Mouse (Mus musculus) gastrocnemius, adult 18-20 months (tissue): ENCODE data around the gene Crybg2. TPM values are rescaled to one million over a fixed set of nuclear protein-coding genes. Genes with fewer than 3 reads are reported as not detected.
A peak's percentile ranks its signal among the peaks of the same experiment; 100 is the strongest.

Source experiments
- DNase-seq: peaks from one replicate; pipeline ENCODE4 v3.0.0; 2021; ENCODE audit warnings: low spot score
- total RNA-seq, 2 experiments: library from RNA; stranded (reverse); gene quantifications; 2 replicates each; pipeline ENCODE4 v1.2.3; 2021

Gene Crybg2
- total RNA-seq, 2 experiments from 2014 or later, result 0.07 TPM; not detected in 1

DNA sequence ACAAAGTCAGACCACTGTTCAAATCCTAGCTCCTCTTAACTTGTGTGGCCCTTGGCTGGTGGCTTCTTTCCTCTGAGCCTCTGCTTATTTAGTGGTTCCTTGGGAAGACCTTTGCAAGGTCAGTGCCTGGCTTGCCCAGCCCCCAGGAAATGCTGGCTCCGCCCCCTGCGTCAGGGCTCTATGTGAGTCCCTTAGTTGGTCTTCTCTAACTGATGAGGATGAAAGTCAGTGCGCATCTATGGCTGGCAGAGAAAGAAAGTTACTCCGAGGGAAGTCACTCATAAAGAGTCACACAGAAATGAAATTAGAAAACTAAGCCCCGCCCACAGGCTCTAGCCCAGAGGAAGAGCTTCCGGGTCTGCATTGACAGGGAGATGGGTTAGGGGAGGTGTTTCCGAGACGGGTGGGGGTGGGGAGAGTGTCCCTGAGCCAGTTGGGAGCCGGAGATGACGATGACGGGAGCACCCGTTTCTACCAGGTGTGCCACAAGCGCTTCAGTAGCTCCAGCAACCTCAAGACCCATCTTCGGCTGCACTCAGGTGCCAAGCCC is 2.4 kb upstream of the Crybg2 start:
- no peak for DNase-seq

GRCm38 (mm10) chr4:134058908-134059307 is 1.7 kb upstream of the Crybg2 start:
- DNase-seq, result no peak

DNA sequence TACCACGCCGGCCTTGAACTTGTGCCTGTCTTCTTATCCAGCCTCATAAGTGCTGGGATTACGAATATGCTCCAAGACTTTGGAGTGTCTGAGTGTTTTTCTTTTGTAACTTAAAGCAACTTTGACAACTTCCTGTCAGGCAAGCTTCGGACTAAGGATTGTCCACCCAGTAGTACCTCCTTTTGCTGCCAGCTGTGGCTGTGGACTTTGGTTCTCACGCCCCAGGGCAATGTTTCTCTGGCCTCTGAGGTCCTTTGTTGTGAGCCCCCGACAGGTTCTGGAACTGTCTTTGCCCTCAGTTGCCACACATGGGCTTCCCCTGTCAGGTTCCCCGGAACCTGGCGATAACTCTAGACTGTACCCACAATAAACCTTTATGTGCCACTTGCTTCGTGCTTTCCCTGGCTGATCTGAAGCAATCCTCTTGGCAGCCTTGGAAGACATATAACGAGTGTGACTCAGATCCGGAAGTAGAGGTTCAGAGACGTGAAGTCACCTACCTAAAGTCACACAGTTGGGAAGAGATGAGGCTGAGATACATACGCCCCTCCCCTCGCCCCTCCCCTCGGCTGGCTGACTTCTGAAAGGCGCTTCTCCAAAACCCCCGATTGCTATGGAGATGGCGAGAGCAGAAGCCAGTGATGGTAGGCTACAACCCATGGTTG is 683 bp downstream of the Crybg2 start:
- no peak for DNase-seq

DNA sequence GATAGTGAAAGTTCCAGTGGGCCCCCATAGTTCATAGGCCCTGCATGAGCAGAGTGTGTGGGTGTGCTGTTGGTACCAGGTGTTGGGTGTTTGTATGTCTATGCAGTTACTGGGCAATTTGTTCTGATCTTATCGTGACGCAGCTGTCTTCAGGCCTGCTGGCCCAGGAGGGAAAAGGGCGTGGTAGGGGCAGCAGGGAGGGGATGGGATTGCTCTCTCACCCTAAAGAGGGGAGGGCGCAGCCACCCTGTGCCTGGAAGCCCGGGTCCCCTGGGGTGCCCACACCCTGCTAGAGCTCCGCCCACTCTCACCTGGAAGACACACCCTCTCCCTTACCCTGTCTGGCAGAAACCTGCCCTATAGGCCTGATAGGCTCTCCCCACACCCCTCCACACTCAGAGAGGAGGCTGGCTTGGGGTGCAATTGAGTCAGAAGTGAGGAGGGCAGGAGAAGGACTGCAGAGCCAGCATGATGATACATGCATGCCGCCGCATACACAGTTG is 1.4 kb downstream of the Crybg2 start:
- DNase-seq, result no peak

GRCm38 (mm10) chr4:134062561-134062960 is 1.9 kb downstream of the Crybg2 start:
- DNase-seq, result no peak

DNA sequence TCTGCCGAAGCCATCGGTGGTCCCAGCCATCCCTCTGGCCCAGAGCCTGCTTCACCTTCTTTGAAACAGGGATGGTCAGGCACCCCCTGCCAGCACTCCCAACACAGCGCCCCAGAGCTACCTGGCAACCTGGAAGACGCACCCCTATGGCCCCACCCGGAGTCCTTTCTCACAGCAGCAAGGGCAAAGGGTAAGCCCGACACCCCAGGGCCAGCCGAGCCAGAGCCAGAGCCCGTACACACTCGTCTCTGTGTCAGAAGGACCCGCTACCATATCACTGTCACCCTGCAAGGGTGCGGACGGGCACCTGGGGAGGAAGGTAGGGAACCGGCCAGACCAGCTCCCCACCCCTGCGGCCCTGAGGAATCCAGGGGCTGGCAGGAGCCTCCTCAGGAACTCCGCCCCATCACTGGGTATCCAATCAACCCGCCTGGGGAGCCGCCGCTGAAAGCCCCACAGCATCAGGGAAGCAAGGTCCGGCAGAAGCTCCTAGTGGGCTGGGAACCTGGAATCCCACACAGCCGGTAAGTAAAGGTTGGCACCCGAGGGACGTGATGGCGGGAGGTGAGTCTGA is 4.9 kb downstream of the Crybg2 start:
- DNase-seq, result no peak

DNA sequence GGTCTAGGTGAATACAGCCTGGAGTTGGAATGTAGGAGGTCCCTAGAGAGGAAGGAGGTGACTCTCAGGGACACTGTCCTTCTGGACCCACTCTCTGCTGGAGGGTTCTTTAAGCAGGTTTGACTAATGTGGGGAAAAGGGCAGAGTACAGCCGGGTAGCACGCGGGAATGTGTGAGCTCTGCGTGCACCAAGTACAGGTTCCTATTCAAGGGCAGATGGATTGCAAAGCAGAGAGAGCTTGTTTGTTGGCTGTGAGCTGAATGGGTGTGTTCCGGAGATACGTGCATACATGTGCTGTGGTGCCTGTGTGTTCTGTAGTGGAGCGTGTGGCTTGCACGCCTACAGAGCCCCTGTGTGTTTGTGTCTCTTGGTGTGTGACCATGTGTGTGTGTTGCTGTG is 6.8 kb downstream of the Crybg2 start:
- no peak for DNase-seq

DNA sequence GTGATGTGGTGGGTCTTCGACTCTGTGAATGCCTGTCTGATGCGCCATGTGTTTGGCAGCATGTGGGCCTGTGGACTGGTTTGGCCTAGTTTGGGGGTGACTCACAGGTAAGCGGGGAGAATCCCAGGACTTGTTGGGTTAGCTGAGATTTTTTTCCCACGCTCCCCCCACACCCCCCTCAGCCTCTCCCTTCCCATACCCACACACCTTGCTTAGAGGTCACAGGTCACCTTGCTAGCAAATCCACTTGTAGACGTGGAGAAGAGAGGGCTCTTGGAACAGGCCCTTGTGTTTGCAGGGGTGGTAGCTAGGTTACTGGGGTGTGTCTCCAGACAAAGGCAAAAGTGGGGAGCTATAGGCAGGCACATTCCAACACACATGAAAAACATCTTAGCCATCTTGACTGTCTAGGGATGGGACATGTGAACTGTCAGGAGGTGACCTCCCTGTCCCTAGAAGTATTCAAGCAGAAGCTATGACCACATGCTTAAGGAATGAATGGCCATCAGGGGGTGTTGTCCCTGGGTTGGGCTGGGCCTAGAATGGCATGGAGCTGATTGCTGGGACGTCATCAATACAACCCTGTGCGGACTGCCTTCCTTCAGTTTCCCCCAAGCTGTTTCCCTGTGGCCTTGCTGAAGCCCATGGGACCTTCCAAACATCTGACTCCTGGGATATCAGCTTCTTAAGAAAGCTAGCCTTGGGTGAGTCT is 7.4 kb downstream of the Crybg2 start:
- no peak for DNase-seq

DNA sequence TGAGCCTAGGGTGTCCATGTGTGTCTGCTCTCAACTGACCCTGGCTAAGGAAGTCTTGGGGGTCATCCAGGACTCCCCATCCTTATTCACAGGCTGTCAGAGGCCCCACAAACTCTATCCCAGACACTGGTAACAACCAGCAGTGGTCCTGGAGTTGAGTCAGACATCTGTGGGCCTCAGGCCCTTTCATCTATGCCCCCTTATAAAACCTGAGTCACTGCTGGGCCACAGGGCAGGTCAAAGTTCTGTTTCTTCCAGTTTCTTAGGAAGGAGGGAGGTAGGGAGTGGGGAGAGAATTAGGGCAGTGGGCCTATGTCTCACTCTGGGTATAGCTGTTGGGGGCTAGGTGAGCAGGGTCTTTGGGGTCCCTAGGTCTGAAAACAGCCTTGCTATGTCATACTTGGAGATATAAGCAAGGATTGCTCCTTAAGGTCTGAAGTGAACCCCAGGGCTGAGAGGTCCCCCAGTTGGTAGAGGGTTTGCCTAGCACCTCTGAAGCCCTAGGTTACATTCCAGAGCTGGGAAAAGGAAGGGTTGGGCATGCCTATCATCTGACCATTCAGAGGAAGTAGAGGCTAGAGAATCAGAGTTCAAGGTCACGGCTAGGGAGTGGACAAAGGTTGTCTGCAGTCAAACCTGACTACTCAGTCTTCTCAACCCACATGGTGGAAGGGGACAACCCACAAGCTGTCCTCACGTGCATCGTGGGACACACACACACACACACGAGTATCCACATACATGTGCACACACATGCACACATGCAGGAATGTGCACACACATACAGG is 8.4 kb downstream of the Crybg2 start:
- no peak for DNase-seq

- peak; percentile 47 for DNase-seq
Measured at GRCm38 (mm10) chr4:134078694-134079093, 18.1 kb downstream of the Crybg2 start.

DNA sequence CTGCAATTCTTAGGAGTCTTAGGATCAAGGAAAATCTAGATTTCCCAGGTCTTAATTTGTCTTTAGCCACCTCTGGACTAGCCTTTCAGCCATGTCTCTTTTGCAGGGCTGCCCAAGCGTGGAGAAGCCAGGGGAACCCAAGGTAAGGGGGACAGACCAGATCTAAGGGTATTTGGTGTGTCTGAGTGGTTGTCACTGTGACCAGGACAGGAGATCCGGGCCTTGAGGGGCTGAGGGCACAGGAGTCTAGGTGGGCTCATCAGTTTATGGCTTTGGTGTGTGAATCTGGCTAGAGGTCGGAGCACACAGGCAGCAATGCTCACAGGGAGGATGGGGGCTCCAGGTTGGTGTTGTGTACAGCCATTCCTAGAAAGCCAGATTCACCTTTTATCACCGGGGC is 20.1 kb downstream of the Crybg2 start:
- no peak for DNase-seq

GRCm38 (mm10) chr4:134081730-134082386 is 21.2 kb downstream of the Crybg2 start:
- peak; percentile 28 for DNase-seq

- DNase-seq, result no peak
Measured at GRCm38 (mm10) chr4:134082460-134082859, 21.8 kb downstream of the Crybg2 start.

DNA sequence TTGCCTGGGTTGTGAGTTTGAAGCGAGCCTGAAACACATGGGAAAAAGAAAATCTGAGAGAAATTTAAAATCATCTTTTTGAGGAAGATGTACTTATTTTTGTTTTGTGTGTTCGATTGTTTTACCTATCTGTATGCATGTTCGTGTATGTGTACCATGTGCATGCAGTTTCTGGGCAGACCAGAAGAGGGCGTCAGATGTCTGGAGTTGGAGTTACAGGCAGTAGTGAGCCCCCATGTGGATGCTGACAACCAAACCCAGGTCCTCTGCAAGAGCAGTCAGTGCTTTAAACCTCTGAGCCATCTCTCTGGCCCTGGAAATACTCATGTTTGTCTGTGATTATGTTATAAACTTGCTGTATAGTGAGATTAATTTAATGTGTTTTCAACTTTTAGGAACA is 24.4 kb downstream of the Crybg2 start:
- DNase-seq, result no peak

- DNase-seq, result peak; percentile 23
Measured at GRCm38 (mm10) chr4:134087412-134087811, 26.8 kb downstream of the Crybg2 start.

- DNase-seq, result no peak
Measured at GRCm38 (mm10) chr4:134089029-134089428, 28.4 kb downstream of the Crybg2 start.

- DNase-seq, result no peak
Measured at GRCm38 (mm10) chr4:134090521-134091224, 30.1 kb downstream of the Crybg2 start.

DNA sequence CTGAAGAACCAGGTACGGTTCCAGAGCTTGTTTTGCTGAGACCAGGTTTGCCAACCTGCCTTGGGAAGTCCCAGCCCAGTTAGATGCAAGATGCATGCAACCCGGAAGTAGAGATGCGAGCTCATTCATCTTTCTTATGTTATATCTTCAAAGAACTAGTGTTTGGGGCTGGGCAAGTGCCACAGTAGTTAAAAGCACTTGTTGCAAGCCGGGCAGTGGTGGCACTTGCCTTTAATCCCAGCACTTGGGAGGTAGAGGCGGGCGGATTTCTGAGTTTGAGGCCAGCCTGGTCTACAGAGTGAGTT is 30.6 kb downstream of the Crybg2 start:
- no peak for DNase-seq

- peak; percentile 45 for DNase-seq
Measured at GRCm38 (mm10) chr4:134092382-134093288, 32.0 kb downstream of the Crybg2 start.
